Mouse (Mus musculus) forebrain, embryonic 16.5 days (tissue): Measurements from ENCODE around the gene Kansl3. TPM values are rescaled to one million over a fixed set of nuclear protein-coding genes. Genes with fewer than 3 reads are reported as not detected.
A peak's percentile ranks its signal among the peaks of the same experiment; 100 is the strongest.

ENCODE experiments used
- ATAC-seq: fragments of 200-750 bp; cut with Nextera tagmentation; 2 replicates; pipeline ENCODE4 v1.8.0; 2017; ENCODE audit warnings: mild to moderate bottlenecking, moderate library complexity
- H3K27ac ChIP-seq: fragments of 300-500 bp; sonication (generic); 2 replicates; pipeline ENCODE4 v1.5.1; 2014; ENCODE audit warnings: low read length, control low read depth
- H3K27me3 ChIP-seq: fragments of 300-500 bp; sonication (generic); replicated peaks from 2 replicates; pipeline ENCODE4 v1.6.1; 2014; ENCODE audit warnings: low read length; ENCODE audit not compliant: control insufficient read depth, insufficient read depth
- H3K36me3 ChIP-seq: fragments of 300-500 bp; sonication (generic); 2 replicates; pipeline ENCODE4 v1.6.1; 2014; ENCODE audit not compliant: control insufficient read depth, insufficient read depth
- H3K4me1 ChIP-seq: fragments of 300-500 bp; sonication (generic); replicated peaks from 2 replicates; pipeline ENCODE4 v1.6.1; 2014; ENCODE audit warnings: low read length; ENCODE audit not compliant: control insufficient read depth, insufficient read depth
- H3K4me2 ChIP-seq: fragments of 300-500 bp; sonication (generic); 2 replicates; pipeline ENCODE4 v1.6.1; 2014; ENCODE audit warnings: mild to moderate bottlenecking, low read length, control low read depth
- H3K4me3 ChIP-seq: fragments of 300-500 bp; sonication (generic); replicated peaks from 2 replicates; pipeline ENCODE4 v1.5.1; 2014; ENCODE audit warnings: mild to moderate bottlenecking, low read length, control low read depth
- H3K9ac ChIP-seq: fragments of 300-500 bp; sonication (generic); replicated peaks from 2 replicates; pipeline ENCODE4 v1.6.1; 2014; ENCODE audit warnings: low read depth, low read length, control low read depth
- H3K9me3 ChIP-seq: fragments of 300-500 bp; sonication (generic); 2 replicates; pipeline ENCODE4 v1.6.1; 2016; ENCODE audit warnings: low read length; ENCODE audit not compliant: control insufficient read depth
- WGBS: fragments of 180-500 bp; shearing (Covaris S2); extraction: QIAGEN DNeasy Blood & Tissue Kit; methylation state at CpG from one replicate; pipeline ENCODE4 v1.1.7; 2014; 5-methylcytosine and 5-hydroxymethylcytosine counted together
- polyA plus RNA-seq: library from polyadenylated mRNA; unstranded; fragments of >200 nt; fragmentation: Nextera tagmentation; extraction: Ambion mirVana; gene quantifications from 2 replicates; pipeline ENCODE4 v1.2.1, GENCODE M21; 2015

The Kansl3 gene
- polyA plus RNA-seq, 1 experiment from 2014 or later = 43.0 TPM

- no peak overlapping the region for H3K27ac ChIP-seq
- H3K4me3 ChIP-seq = no peak overlapping the region
- WGBS = 92% methylated on average over 2 of the region's 2 CpGs
- ATAC-seq = no peak
- H3K4me1 ChIP-seq = no peaks in the 10 kb centered on the region
- no peak overlapping the region for H3K9ac ChIP-seq
- no peaks in the 10 kb centered on the region for H3K9me3 ChIP-seq
- 0 out of 2 replicates have a peak, but pooled peaks cover 4% of the 10 kb centered on the region for H3K36me3 ChIP-seq
- H3K27me3 ChIP-seq = no peaks in the 10 kb centered on the region
- H3K4me2 ChIP-seq = no peak overlapping the region
Measured at GRCm38 (mm10) chr1:36325900-36326321, 43.1 kb downstream of the Kansl3 start.

GRCm38 (mm10) chr1:36323746-36324448, 45.1 kb downstream of the Kansl3 start:
- no peaks in the 10 kb centered on the region for H3K9me3 ChIP-seq
- H3K27me3 ChIP-seq = no peaks in the 10 kb centered on the region
- H3K27ac ChIP-seq = no peak overlapping the region
- no peak overlapping the region for H3K4me2 ChIP-seq
- ATAC-seq = peak; percentile 61; the same call in 1 of the 2 replicates
- H3K36me3 ChIP-seq = 0 out of 2 replicates have a peak, but pooled peaks cover 4% of the 10 kb centered on the region
- WGBS = 52% methylated on average over 8 of the region's 8 CpGs
- H3K4me1 ChIP-seq = no peaks in the 10 kb centered on the region
- H3K4me3 ChIP-seq = no peak overlapping the region
- no peak overlapping the region for H3K9ac ChIP-seq

- no peak for ATAC-seq
- 0 out of 2 replicates have a peak, but pooled peaks cover 4% of the 10 kb centered on the region for H3K36me3 ChIP-seq
- H3K4me1 ChIP-seq = no peaks in the 10 kb centered on the region
- no peaks in the 10 kb centered on the region for H3K9me3 ChIP-seq
- 80% methylated on average over 9 of the region's 9 CpGs for WGBS
- no peak overlapping the region for H3K9ac ChIP-seq
- no peak overlapping the region for H3K4me3 ChIP-seq
- H3K27ac ChIP-seq = no peak overlapping the region
- no peak overlapping the region for H3K4me2 ChIP-seq
- H3K27me3 ChIP-seq = no peaks in the 10 kb centered on the region
Measured at GRCm38 (mm10) chr1:36323076-36323475, 45.9 kb downstream of the Kansl3 start.

- no peaks in the 10 kb centered on the region for H3K27me3 ChIP-seq
- no peaks in the 10 kb centered on the region for H3K9me3 ChIP-seq
- H3K36me3 ChIP-seq = no peaks in the 10 kb centered on the region
- WGBS = 72% methylated on average over 11 of the region's 11 CpGs
- no peaks in the 10 kb centered on the region for H3K4me1 ChIP-seq
- H3K27ac ChIP-seq = no peak overlapping the region
- no peak for ATAC-seq
- H3K4me2 ChIP-seq = no peak overlapping the region
- no peak overlapping the region for H3K9ac ChIP-seq
- no peak overlapping the region for H3K4me3 ChIP-seq
Measured at GRCm38 (mm10) chr1:36321829-36322573, 47.0 kb downstream of the Kansl3 start.

- no peaks in the 10 kb centered on the region for H3K27me3 ChIP-seq
- WGBS = 83% methylated on average over 2 of the region's 2 CpGs
- no peak overlapping the region for H3K4me2 ChIP-seq
- H3K27ac ChIP-seq = no peak overlapping the region
- H3K9me3 ChIP-seq = no peaks in the 10 kb centered on the region
- H3K4me3 ChIP-seq = no peak overlapping the region
- no peak for ATAC-seq
- no peaks in the 10 kb centered on the region for H3K36me3 ChIP-seq
- H3K4me1 ChIP-seq = no peaks in the 10 kb centered on the region
- H3K9ac ChIP-seq = no peak overlapping the region
Measured at GRCm38 (mm10) chr1:36321164-36321563, 47.8 kb downstream of the Kansl3 start.

GRCm38 (mm10) chr1:36315776-36316100, 53.2 kb downstream of the Kansl3 start:
- Histone ChIP-seq H3K4me1 (no peaks in the 10 kb centered on the region), H3K4me2 (no peak overlapping the region), H3K27me3 (no peaks in the 10 kb centered on the region), H3K36me3 (no peaks in the 10 kb centered on the region), H3K4me3 (no peak overlapping the region), H3K9ac (no peak overlapping the region), H3K27ac (no peak overlapping the region), H3K9me3 (no peaks in the 10 kb centered on the region)
- no peak for ATAC-seq
- 91% methylated on average over 2 of the region's 2 CpGs for WGBS

- no peaks in the 10 kb centered on the region for H3K36me3 ChIP-seq
- ATAC-seq = no peak
- no peaks in the 10 kb centered on the region for H3K9me3 ChIP-seq
- no peaks in the 10 kb centered on the region for H3K4me1 ChIP-seq
- no peak overlapping the region for H3K4me2 ChIP-seq
- WGBS = 88% methylated on average over 11 of the region's 11 CpGs
- H3K4me3 ChIP-seq = no peak overlapping the region
- no peak overlapping the region for H3K27ac ChIP-seq
- no peaks in the 10 kb centered on the region for H3K27me3 ChIP-seq
- no peak overlapping the region for H3K9ac ChIP-seq
Measured at GRCm38 (mm10) chr1:36314959-36315775, 53.8 kb downstream of the Kansl3 start.

- Histone ChIP-seq H3K27me3 (peaks cover 4% of the 10 kb centered on the region; the same call in 1 of the 2 replicates), H3K4me3 (no peak overlapping the region), H3K27ac (no peak overlapping the region), H3K9me3 (no peaks in the 10 kb centered on the region), H3K4me2 (no peak overlapping the region), H3K9ac (no peak overlapping the region), H3K36me3 (no peaks in the 10 kb centered on the region), H3K4me1 (peaks cover 14% of the 10 kb centered on the region)
- ATAC-seq = no peak
- WGBS = 4% methylated on average over 3 of the region's 3 CpGs
Measured at GRCm38 (mm10) chr1:36309498-36309901, 59.5 kb downstream of the Kansl3 start.

GRCm38 (mm10) chr1:36308966-36309475, 60.0 kb downstream of the Kansl3 start:
- Histone ChIP-seq H3K27ac (no peak overlapping the region), H3K36me3 (no peaks in the 10 kb centered on the region), H3K4me2 (no peak overlapping the region; the same call in 1 of the 2 replicates), H3K9me3 (no peaks in the 10 kb centered on the region), H3K4me3 (no peak overlapping the region), H3K4me1 (peaks cover 14% of the 10 kb centered on the region), H3K27me3 (peaks cover 4% of the 10 kb centered on the region; the same call in 1 of the 2 replicates), H3K9ac (no peak overlapping the region)
- 58% methylated on average over 9 of the region's 9 CpGs for WGBS
- no peak for ATAC-seq
